Mouse (Mus musculus): ENCODE data around the gene Capg. TPM values are rescaled to one million over a fixed set of nuclear protein-coding genes. Genes with fewer than 3 reads are reported as not detected.

Gene Capg
- polyA plus RNA-seq, 1 experiment from 2014 or later: 5.8 TPM

DNA sequence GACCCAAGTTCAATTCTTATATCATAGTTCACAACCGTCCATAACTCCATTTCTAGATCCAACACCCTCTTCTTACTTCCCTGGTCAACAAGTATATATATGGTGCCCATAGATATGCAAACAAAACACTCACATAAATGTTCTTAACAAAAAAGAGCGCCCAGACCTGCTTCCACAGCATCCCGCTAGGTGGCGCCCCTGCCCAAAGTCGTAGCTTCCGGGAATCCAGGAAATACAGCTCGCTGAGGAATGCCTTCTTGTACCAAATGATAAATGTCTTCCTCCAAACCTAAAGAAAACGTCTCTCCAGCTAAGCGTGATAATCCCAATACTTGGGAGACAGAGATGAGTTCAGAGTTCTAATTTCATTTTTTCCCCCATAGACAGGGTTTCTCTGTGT is 9.0 kb upstream of the Capg start:
- Histone ChIP-seq H3K4me2 (peak overlapping the region; percentile 43), H3K4me3 (peak overlapping the region; percentile 19; the same call in 1 of the 2 replicates), H3K27ac (peak overlapping the region; percentile 60; the same call in 1 of the 2 replicates), H3K4me1 (peaks cover 34% of the 10 kb centered on the region), H3K9me3 (no peaks in the 10 kb centered on the region), H3K27me3 (replicated peaks) (no peaks in the 10 kb centered on the region), H3K9ac (no peak overlapping the region), H3K36me3 (replicated peaks) (no peaks in the 10 kb centered on the region)
- no peak for ATAC-seq (replicated peaks)
- 4% methylated on average over 9 of the region's 9 CpGs for whole genome bisulfite sequencing

DNA sequence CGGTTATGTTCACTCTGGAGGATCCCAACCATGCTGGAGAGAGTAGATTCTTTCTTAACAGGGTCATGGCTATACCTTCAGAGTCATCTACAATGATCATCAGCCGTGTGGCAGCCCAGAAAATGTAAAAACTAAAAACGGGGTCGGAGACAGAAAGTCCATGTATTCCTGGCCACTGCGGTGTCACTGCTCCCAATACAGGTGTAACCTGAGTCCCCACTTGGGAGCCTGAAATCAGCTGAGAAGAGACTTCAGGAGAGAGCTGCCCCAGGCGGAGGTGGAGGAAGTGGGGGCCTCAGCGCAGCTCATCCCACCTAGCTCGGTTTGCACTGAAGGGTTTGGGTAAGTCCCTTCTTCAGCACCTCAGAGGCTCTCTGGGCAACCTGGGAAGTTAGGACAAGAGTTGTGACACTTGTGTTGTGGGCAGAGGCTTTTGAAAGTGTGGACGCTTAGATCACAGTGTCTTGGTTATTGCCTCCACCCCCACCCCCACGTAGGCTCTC is 6.1 kb upstream of the Capg start:
- H3K4me1 ChIP-seq: peaks cover 26% of the 10 kb centered on the region
- H3K27me3 ChIP-seq (replicated peaks): no peaks in the 10 kb centered on the region
- peak overlapping the region; percentile 59 for H3K4me2 ChIP-seq
- H3K9ac ChIP-seq: peak overlapping the region; percentile 61
- H3K27ac ChIP-seq: peak overlapping the region; percentile 38
- 54% methylated on average over 10 of the region's 10 CpGs for WGBS
- H3K36me3 ChIP-seq (replicated peaks): no peaks in the 10 kb centered on the region
- peak; percentile 5 for ATAC-seq (replicated peaks)
- peak overlapping the region; percentile 43 for H3K4me3 ChIP-seq
- no peaks in the 10 kb centered on the region for H3K9me3 ChIP-seq

DNA sequence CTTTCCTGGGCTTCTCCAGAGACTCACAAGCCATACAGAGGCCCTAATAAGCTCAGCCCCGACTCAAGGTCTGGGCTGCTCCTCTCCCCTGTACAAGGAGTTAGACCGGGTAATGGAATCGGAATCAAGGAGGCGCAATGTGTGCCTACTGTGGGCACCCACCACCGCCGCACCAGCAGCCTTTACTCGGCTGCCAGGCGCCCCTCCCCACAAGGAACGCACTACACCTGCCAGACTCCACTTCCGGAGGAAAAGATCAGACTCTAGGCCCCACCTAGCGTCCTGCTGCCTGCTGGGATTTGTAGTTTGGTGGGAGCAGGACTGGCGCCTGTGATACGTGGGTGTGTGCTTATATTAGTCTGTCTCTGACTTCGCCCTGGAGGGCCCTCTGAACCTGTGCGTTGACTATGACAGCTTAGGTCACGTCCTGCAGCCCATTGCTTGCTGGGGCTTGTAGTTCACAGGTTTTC is 5.6 kb upstream of the Capg start:
- Histone ChIP-seq H3K9ac (peak overlapping the region; percentile 61), H3K4me3 (peak overlapping the region; percentile 43), H3K27me3 (replicated peaks) (no peaks in the 10 kb centered on the region), H3K27ac (peak overlapping the region; percentile 38), H3K4me1 (peaks cover 23% of the 10 kb centered on the region), H3K36me3 (replicated peaks) (no peaks in the 10 kb centered on the region), H3K4me2 (peak overlapping the region; percentile 59), H3K9me3 (no peaks in the 10 kb centered on the region)
- peak; percentile 98 for ATAC-seq (replicated peaks)
- 3% methylated on average over 16 of the region's 16 CpGs for WGBS

- WGBS: 67% methylated on average over 12 of the region's 12 CpGs
These were observed 833 bp upstream of the Capg start for GRCm38 (mm10) chr6:72543265-72543850.

GRCm38 (mm10) chr6:72545377-72545776 is 1.2 kb downstream of the Capg start:
- Histone ChIP-seq H3K4me3 (no peak overlapping the region), H3K4me1 (no peaks in the 10 kb centered on the region), H3K36me3 (replicated peaks) (no peaks in the 10 kb centered on the region), H3K9ac (no peak overlapping the region), H3K4me2 (no peak overlapping the region), H3K27ac (no peak overlapping the region), H3K9me3 (no peaks in the 10 kb centered on the region), H3K27me3 (replicated peaks) (no peaks in the 10 kb centered on the region)
- ATAC-seq (replicated peaks): no peak
- 52% methylated on average over 7 of the region's 7 CpGs for WGBS

More at GRCm38 (mm10) chr6:72543265-72543850, 833 bp upstream of the Capg start:
- Histone ChIP-seq H3K4me1 (peaks cover 6% of the 10 kb centered on the region), H3K27me3 (replicated peaks) (no peaks in the 10 kb centered on the region), H3K27ac (no peak overlapping the region), H3K9ac (no peak overlapping the region), H3K4me3 (no peak overlapping the region), H3K9me3 (no peaks in the 10 kb centered on the region), H3K36me3 (replicated peaks) (no peaks in the 10 kb centered on the region), H3K4me2 (no peak overlapping the region)
- no peak for ATAC-seq (replicated peaks)

- Histone ChIP-seq H3K36me3 (replicated peaks) (no peaks in the 10 kb centered on the region), H3K4me1 (peaks cover 1% of the 10 kb centered on the region; the same call in 1 of the 2 replicates), H3K4me2 (no peak overlapping the region), H3K27me3 (replicated peaks) (no peaks in the 10 kb centered on the region), H3K27ac (no peak overlapping the region), H3K9ac (no peak overlapping the region), H3K9me3 (no peaks in the 10 kb centered on the region), H3K4me3 (no peak overlapping the region)
- WGBS: 94% methylated on average over 2 of the region's 2 CpGs
- ATAC-seq (replicated peaks): no peak
These were observed 2.9 kb downstream of the Capg start for GRCm38 (mm10) chr6:72547121-72547520.

- no peak overlapping the region for H3K4me3 ChIP-seq
- WGBS: 92% methylated on average over 3 of the region's 3 CpGs
- peaks cover 9% of the 10 kb centered on the region for H3K4me1 ChIP-seq
- H3K27me3 ChIP-seq (replicated peaks): no peaks in the 10 kb centered on the region
- H3K4me2 ChIP-seq: no peak overlapping the region
- no peaks in the 10 kb centered on the region for H3K9me3 ChIP-seq
- H3K27ac ChIP-seq: no peak overlapping the region
- no peaks in the 10 kb centered on the region for H3K36me3 ChIP-seq (replicated peaks)
- no peak for ATAC-seq (replicated peaks)
- H3K9ac ChIP-seq: no peak overlapping the region
These were observed 3.7 kb downstream of the Capg start for GRCm38 (mm10) chr6:72547862-72548261.

GRCm38 (mm10) chr6:72549041-72549580 is 4.9 kb downstream of the Capg start:
- H3K36me3 ChIP-seq (replicated peaks): no peaks in the 10 kb centered on the region
- ATAC-seq (replicated peaks): no peak
- H3K4me3 ChIP-seq: no peak overlapping the region
- H3K9me3 ChIP-seq: no peaks in the 10 kb centered on the region
- no peak overlapping the region for H3K4me2 ChIP-seq
- H3K9ac ChIP-seq: no peak overlapping the region
- 71% methylated on average over 9 of the region's 9 CpGs for WGBS
- no peak overlapping the region for H3K27ac ChIP-seq
- H3K4me1 ChIP-seq: peaks cover 17% of the 10 kb centered on the region
- no peaks in the 10 kb centered on the region for H3K27me3 ChIP-seq (replicated peaks)

DNA sequence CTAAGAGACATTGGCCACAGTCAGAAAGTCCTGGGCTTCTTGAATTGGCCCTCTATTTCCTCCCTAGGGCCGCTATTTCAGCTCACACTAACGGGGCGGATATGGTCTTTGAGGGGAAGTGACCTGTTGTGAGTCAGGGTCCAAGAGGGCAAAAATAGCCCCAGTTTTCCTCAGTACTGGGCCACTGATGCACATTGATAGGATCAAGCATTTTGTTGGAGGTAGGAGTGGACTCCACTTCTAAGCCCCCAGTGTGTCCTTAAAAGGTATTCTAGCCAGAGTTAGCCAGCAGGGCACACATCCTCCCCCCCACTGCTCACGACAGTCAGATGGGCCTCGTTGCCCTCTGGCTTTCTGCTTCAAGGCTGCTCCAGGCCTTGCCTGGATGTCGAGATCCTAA is 5.8 kb downstream of the Capg start:
- H3K36me3 ChIP-seq (replicated peaks): no peaks in the 10 kb centered on the region
- H3K4me2 ChIP-seq: no peak overlapping the region
- 62% methylated on average over 6 of the region's 6 CpGs for WGBS
- no peak for ATAC-seq (replicated peaks)
- no peaks in the 10 kb centered on the region for H3K27me3 ChIP-seq (replicated peaks)
- H3K27ac ChIP-seq: no peak overlapping the region
- peaks cover 17% of the 10 kb centered on the region for H3K4me1 ChIP-seq
- no peak overlapping the region for H3K4me3 ChIP-seq
- no peaks in the 10 kb centered on the region for H3K9me3 ChIP-seq
- no peak overlapping the region for H3K9ac ChIP-seq

- H3K27me3 ChIP-seq (replicated peaks): no peaks in the 10 kb centered on the region
- H3K4me1 ChIP-seq: peaks cover 17% of the 10 kb centered on the region
- H3K9ac ChIP-seq: no peak overlapping the region
- no peaks in the 10 kb centered on the region for H3K36me3 ChIP-seq (replicated peaks)
- WGBS: 89% methylated on average over 10 of the region's 10 CpGs
- H3K4me2 ChIP-seq: no peak overlapping the region
- no peak for ATAC-seq (replicated peaks)
- no peak overlapping the region for H3K4me3 ChIP-seq
- no peaks in the 10 kb centered on the region for H3K9me3 ChIP-seq
- no peak overlapping the region for H3K27ac ChIP-seq
These were observed 6.4 kb downstream of the Capg start for GRCm38 (mm10) chr6:72550503-72551100.

- H3K4me2 ChIP-seq: peak overlapping the region; percentile 70
- no peaks in the 10 kb centered on the region for H3K36me3 ChIP-seq (replicated peaks)
- peak overlapping the region; percentile 16 for H3K9ac ChIP-seq
- H3K4me3 ChIP-seq: peak overlapping the region; percentile 37
- H3K4me1 ChIP-seq: peaks cover 17% of the 10 kb centered on the region
- peak overlapping the region; percentile 29 for H3K27ac ChIP-seq
- H3K27me3 ChIP-seq (replicated peaks): no peaks in the 10 kb centered on the region
- 13% methylated on average over 27 of the region's 27 CpGs for WGBS
- H3K9me3 ChIP-seq: no peaks in the 10 kb centered on the region
- peak; percentile 83 for ATAC-seq (replicated peaks)
These were observed 8.2 kb downstream of the Capg start for GRCm38 (mm10) chr6:72552171-72553078.

DNA sequence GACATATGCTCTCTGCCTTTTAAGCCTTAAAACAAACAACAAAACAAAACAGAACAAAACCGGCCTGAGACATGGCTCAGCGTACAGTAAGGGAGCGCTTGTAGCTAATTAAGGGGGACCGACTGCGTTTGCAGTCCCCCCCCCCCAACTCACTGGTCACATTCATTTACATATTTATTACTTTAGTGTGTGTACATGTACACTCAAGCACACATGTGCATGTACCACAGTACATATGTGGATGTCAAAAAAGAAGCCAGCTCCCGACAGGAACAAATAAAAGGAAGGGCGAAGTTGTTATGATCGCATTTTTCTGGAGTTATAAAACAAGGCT is 8.9 kb downstream of the Capg start:
- WGBS: 18% methylated on average over 8 of the region's 8 CpGs
- peak overlapping the region; percentile 29 for H3K27ac ChIP-seq
- H3K9me3 ChIP-seq: no peaks in the 10 kb centered on the region
- peak overlapping the region; percentile 70 for H3K4me2 ChIP-seq
- H3K4me3 ChIP-seq: peak overlapping the region; percentile 37
- H3K36me3 ChIP-seq (replicated peaks): no peaks in the 10 kb centered on the region
- H3K27me3 ChIP-seq (replicated peaks): no peaks in the 10 kb centered on the region
- peaks cover 17% of the 10 kb centered on the region for H3K4me1 ChIP-seq
- ATAC-seq (replicated peaks): no peak; the same call in 1 of the 2 replicates
- peak overlapping the region; percentile 16 for H3K9ac ChIP-seq
